Mouse (Mus musculus) MEL (cell line): Measurements from ENCODE around the gene Ruvbl2. TPM values are rescaled to one million over a fixed set of nuclear protein-coding genes. Genes with fewer than 3 reads are reported as not detected.
A peak's percentile ranks its signal among the peaks of the same experiment; 100 is the strongest.

Source experiments
- DNase-seq: peaks from one replicate; pipeline ENCODE4 v3.0.0; 2011; ENCODE audit warnings: low read depth, low spot score
- H3K27ac ChIP-seq: 2 replicates; pipeline ENCODE4 v1.5.1; 2012; ENCODE audit warnings: low read depth, mild to moderate bottlenecking, control low read depth, low read length, moderate library complexity; ENCODE audit not compliant: control insufficient read depth
- H3K27me3 ChIP-seq, 2 experiments: fragments of 150-350 bp in 1 of 2; sonication (generic) in 1 of 2; 2 replicates each; pipeline ENCODE4 v1.6.1; 2012; ENCODE audit warnings: low read length in 2 of 2, mild to moderate bottlenecking in 2 of 2, improper control_type of control experiment in 1 of 2, moderate library complexity in 1 of 2; ENCODE audit not compliant: insufficient read depth in 2 of 2, control insufficient read depth in 1 of 2
- H3K36me3 ChIP-seq, 2 experiments: 2 replicates each; pipeline ENCODE4 v1.6.1; 2012 to 2014; ENCODE audit warnings: low read length in 2 of 2, improper control_type of control experiment in 1 of 2, inconsistent platforms in 1 of 2, mild to moderate bottlenecking in 1 of 2; ENCODE audit not compliant: insufficient read depth in 2 of 2, control insufficient read depth in 1 of 2
- H3K4me1 ChIP-seq, 2 experiments: fragments of 150-350 bp in 1 of 2; sonication (generic) in 1 of 2; 2 replicates each; pipeline ENCODE4 v1.6.1; 2012; ENCODE audit warnings: low read length in 2 of 2, improper control_type of control experiment in 1 of 2, mild to moderate bottlenecking in 1 of 2; ENCODE audit not compliant: insufficient read depth in 2 of 2, control insufficient read depth in 1 of 2
- H3K4me3 ChIP-seq, 2 experiments: fragments of 150-350 bp in 1 of 2; sonication (generic) in 1 of 2; 2 replicates each; pipeline ENCODE4 v1.5.1; 2012; ENCODE audit warnings: low read depth in 2 of 2, low read length in 2 of 2, mild to moderate bottlenecking in 2 of 2, moderate library complexity in 2 of 2, control low read depth in 1 of 2, improper control_type of control experiment in 1 of 2; ENCODE audit not compliant: control insufficient read depth in 1 of 2, insufficient read depth in 1 of 2
- H3K79me2 ChIP-seq: 2 replicates; pipeline ENCODE4 v1.6.1; 2012; ENCODE audit warnings: mild to moderate bottlenecking, low read length, moderate library complexity; ENCODE audit not compliant: control insufficient read depth, poor library complexity, insufficient read depth
- H3K9ac ChIP-seq: 2 replicates; pipeline ENCODE4 v1.6.1; 2012; ENCODE audit warnings: low read depth, mild to moderate bottlenecking, control low read depth, low read length, moderate library complexity; ENCODE audit not compliant: control insufficient read depth, poor library complexity, severe bottlenecking
- H3K9me3 ChIP-seq: fragments of 150-350 bp; sonication (generic); replicated peaks from 2 replicates; pipeline ENCODE4 v1.6.1; 2012; ENCODE audit warnings: mild to moderate bottlenecking, low read length, improper control_type of control experiment, moderate library complexity; ENCODE audit not compliant: insufficient read depth
- CHD2 ChIP-seq: IDR thresholded peaks from 2 replicates; pipeline ENCODE4 v1.6.1; 2011; ENCODE audit warnings: low read length, improper control_type of control experiment
- E2F4 ChIP-seq: IDR thresholded peaks from 2 replicates; pipeline ENCODE4 v1.6.1; 2011; ENCODE audit warnings: low read depth, low read length, improper control_type of control experiment, borderline replicate concordance
- ELF1 ChIP-seq: IDR thresholded peaks from 2 replicates; pipeline ENCODE4 v1.6.1; 2014; ENCODE audit warnings: low read depth, mild to moderate bottlenecking, inconsistent platforms, low read length, improper control_type of control experiment, moderate library complexity
- ETS1 ChIP-seq: IDR thresholded peaks from 2 replicates; pipeline ENCODE4 v1.6.1; 2012; ENCODE audit warnings: low read depth, mild to moderate bottlenecking, inconsistent platforms, low read length, improper control_type of control experiment, moderate library complexity
- HCFC1 ChIP-seq: IDR thresholded peaks from 2 replicates; pipeline ENCODE4 v1.6.1; 2012; ENCODE audit warnings: low read depth, mild to moderate bottlenecking, inconsistent platforms, low read length, improper control_type of control experiment, moderate library complexity
- KAT2A ChIP-seq: conservative IDR thresholded peaks from 2 replicates; pipeline ENCODE4 v1.6.1; 2012; ENCODE audit warnings: low read depth, low read length, improper control_type of control experiment, inconsistent platforms
- MAFK ChIP-seq: IDR thresholded peaks from 2 replicates; pipeline ENCODE4 v1.6.1; 2011; ENCODE audit warnings: low read depth, mild to moderate bottlenecking, low read length, improper control_type of control experiment, borderline replicate concordance
- MAX ChIP-seq: IDR thresholded peaks from 2 replicates; pipeline ENCODE4 v1.6.1; 2011; ENCODE audit warnings: low read length, improper control_type of control experiment
- MXI1 ChIP-seq: IDR thresholded peaks from 2 replicates; pipeline ENCODE4 v1.6.1; 2011; ENCODE audit warnings: mild to moderate bottlenecking, low read depth, low read length, improper control_type of control experiment
- NELFE ChIP-seq: IDR thresholded peaks from 2 replicates; pipeline ENCODE4 v1.6.1; 2011; ENCODE audit warnings: low read depth, low read length, improper control_type of control experiment
- NRF1 ChIP-seq: IDR thresholded peaks from 2 replicates; pipeline ENCODE4 v1.6.1; 2014; ENCODE audit warnings: low read depth, mild to moderate bottlenecking, inconsistent platforms, low read length, improper control_type of control experiment, moderate library complexity; ENCODE audit not compliant: poor library complexity, insufficient read depth, severe bottlenecking
- POLR2A ChIP-seq, 2 experiments: IDR thresholded peaks; 2 replicates each; pipeline ENCODE4 v1.6.1; 2011 to 2012; ENCODE audit warnings: low read length in 2 of 2, mild to moderate bottlenecking in 2 of 2, control low read depth in 1 of 2, improper control_type of control experiment in 1 of 2, low read depth in 1 of 2, moderate library complexity in 1 of 2; ENCODE audit not compliant: control insufficient read depth in 1 of 2, insufficient read depth in 1 of 2, poor library complexity in 1 of 2
- POLR2AphosphoS5 ChIP-seq: IDR thresholded peaks from 2 replicates; pipeline ENCODE4 v1.6.1; 2012; ENCODE audit warnings: low read depth, borderline replicate concordance, mild to moderate bottlenecking, inconsistent platforms, low read length, moderate library complexity, mixed read lengths
- RCOR1 ChIP-seq: IDR thresholded peaks from 2 replicates; pipeline ENCODE4 v1.6.1; 2012; ENCODE audit warnings: low read depth, mild to moderate bottlenecking, inconsistent platforms, low read length, improper control_type of control experiment
- SIN3A ChIP-seq: IDR thresholded peaks from 2 replicates; pipeline ENCODE4 v1.6.1; 2012; ENCODE audit warnings: low read length, improper control_type of control experiment, inconsistent platforms
- SMC3 ChIP-seq: IDR thresholded peaks from 2 replicates; pipeline ENCODE4 v1.6.1; 2011; ENCODE audit warnings: low read depth, low read length, improper control_type of control experiment
- TAL1 ChIP-seq: IDR thresholded peaks from 2 replicates; pipeline ENCODE4 v1.6.1; 2012; ENCODE audit warnings: mild to moderate bottlenecking, inconsistent platforms, low read length, moderate library complexity, mixed read lengths
- TBP ChIP-seq: IDR thresholded peaks from 2 replicates; pipeline ENCODE4 v1.8.0; 2011; ENCODE audit warnings: low read depth, low read length, improper control_type of control experiment
- TCF12 ChIP-seq: IDR thresholded peaks from 2 replicates; pipeline ENCODE4 v1.6.1; 2014; ENCODE audit warnings: low read depth, mild to moderate bottlenecking, inconsistent platforms, low read length, improper control_type of control experiment, moderate library complexity
- UBTF ChIP-seq: IDR thresholded peaks from 2 replicates; pipeline ENCODE4 v1.6.1; 2012; ENCODE audit warnings: low read depth, mild to moderate bottlenecking, inconsistent platforms, low read length, improper control_type of control experiment, moderate library complexity, borderline replicate concordance; ENCODE audit not compliant: insufficient read depth
- USF1 ChIP-seq: IDR thresholded peaks from 2 replicates; pipeline ENCODE4 v1.6.1; 2014; ENCODE audit warnings: low read depth, mild to moderate bottlenecking, inconsistent platforms, low read length, improper control_type of control experiment, moderate library complexity
- USF2 ChIP-seq, 2 experiments: IDR thresholded peaks; 2 replicates each; pipeline ENCODE4 v1.6.1; 2011 to 2012; ENCODE audit warnings: improper control_type of control experiment in 2 of 2, low read length in 2 of 2, borderline replicate concordance in 1 of 2, inconsistent platforms in 1 of 2, low read depth in 1 of 2, mild to moderate bottlenecking in 1 of 2; ENCODE audit not compliant: insufficient read depth in 1 of 2
- ZKSCAN1 ChIP-seq: IDR thresholded peaks from 2 replicates; pipeline ENCODE4 v1.6.1; 2012; ENCODE audit warnings: low read depth, mild to moderate bottlenecking, inconsistent platforms, low read length, improper control_type of control experiment, moderate library complexity
- ZMIZ1 ChIP-seq: IDR thresholded peaks from 2 replicates; pipeline ENCODE4 v1.6.1; 2012; ENCODE audit warnings: low read depth, mild to moderate bottlenecking, inconsistent platforms, low read length, improper control_type of control experiment, moderate library complexity
- ZNF384 ChIP-seq: IDR thresholded peaks from 2 replicates; pipeline ENCODE4 v1.6.1; 2012; ENCODE audit warnings: low read depth, mild to moderate bottlenecking, inconsistent platforms, low read length, improper control_type of control experiment
- polyA plus RNA-seq, 2 experiments: library from polyadenylated mRNA; stranded (reverse) in 1 of 2; unstranded in 1 of 2; fragments of >175 nt in 1 of 2; fragments of >200 nt in 1 of 2; gene quantifications; 2 replicates each; pipeline versions ENCODE4 v1.2.1 to v1.2.4; 2012; ENCODE audit warnings: low replicate concordance in 2 of 2, low read depth in 1 of 2; ENCODE audit not compliant: insufficient read length in 2 of 2, insufficient read depth in 1 of 2, missing spikeins in 1 of 2
- total RNA-seq: library from RNA; depleted of rRNA; stranded (reverse); fragments of 300-350 nt; gene quantifications from 2 replicates; pipeline ENCODE4 v1.2.3, GENCODE M21; 2012

Ruvbl2 gene
- total and polyA plus RNA-seq, 3 experiments, result 434 to 758 TPM; not detected in 1

- H3K9ac ChIP-seq, result no peak overlapping the region
- H3K36me3 ChIP-seq, result no peaks in the 10 kb centered on the region
- H3K4me3 ChIP-seq, result no peak overlapping the region
- peaks cover 0 to 3% of the 10 kb centered on the region in 2 experiments; a peak in 1 of 4 replicates for H3K4me1 ChIP-seq
- H3K27me3 ChIP-seq, result no peaks in the 10 kb centered on the region; a peak in 1 of 4 replicates
- no peak for DNase-seq
- H3K79me2 ChIP-seq, result no peaks in the 10 kb centered on the region
- TF ChIP-seq SMC3, result no peak
- no peak for TF ChIP-seq ELF1
- no peak for TF ChIP-seq ZKSCAN1
- TF ChIP-seq TCF12, result no peak
- TF ChIP-seq POLR2A (IDR thresholded peaks at IDR 0.05; ENCODE audit: control insufficient read depth in 1 of 2, insufficient read depth in 1 of 2, low read depth in 1 of 2, low read length in 2 of 2, poor library complexity in 1 of 2), result no peak
- no peak for TF ChIP-seq USF1
- no peak for TF ChIP-seq MAFK
- TF ChIP-seq TBP, result no peak
- TF ChIP-seq ETS1, result no peak
- TF ChIP-seq TAL1, result no peak
- no peak for TF ChIP-seq MAX
- TF ChIP-seq RCOR1, result no peak
- no peak for TF ChIP-seq SIN3A
- no peak overlapping the region for H3K27ac ChIP-seq
- H3K9me3 ChIP-seq, result no peaks in the 10 kb centered on the region
Observed at GRCm38 (mm10) chr7:45406157-45407156, 31.4 kb downstream of the Ruvbl2 start.

- Histone ChIP-seq H3K4me3 (peak within 1 kb of the TSS; percentile 46 to 48), H3K4me1 (peaks cover 0 to 3% of the 10 kb centered on the region in 2 experiments; a peak in 1 of 4 replicates), H3K9ac (peak within 1 kb of the TSS; percentile 57), H3K79me2 (no peaks in the 10 kb centered on the region), H3K27ac (peak within 1 kb of the TSS; percentile 12; the same call in 1 of the 2 replicates), H3K9me3 (no peaks in the 10 kb centered on the region), H3K27me3 (no peaks in the 10 kb centered on the region; a peak in 1 of 4 replicates), H3K36me3 (no peaks in the 10 kb centered on the region)
- DNase-seq, result peak; percentile 75
- TF ChIP-seq CHD2 (no peak), NELFE (peak; percentile 45; the same call in 1 of the 2 replicates), ZKSCAN1 (no peak), USF2 (IDR thresholded peaks at IDR 0.05; ENCODE audit: borderline replicate concordance in 1 of 2, insufficient read depth in 1 of 2, low read depth in 1 of 2, low read length in 2 of 2) (no peak), NRF1 (0 out of 2 replicates have a peak, but pooled peaks have one; percentile 10), HCFC1 (0 out of 2 replicates have a peak, but pooled peaks have one; percentile 50), E2F4 (no peak), KAT2A (no peak), ZMIZ1 (0 out of 2 replicates have a peak, but pooled peaks have one; percentile 36), POLR2A (IDR thresholded peaks at IDR 0.05; ENCODE audit: control insufficient read depth in 1 of 2, insufficient read depth in 1 of 2, low read depth in 1 of 2, low read length in 2 of 2, poor library complexity in 1 of 2) (peak in 1 of 2 experiments; percentile 50; a peak in 1 of 4 replicates), ETS1 (no peak), ZNF384 (no peak), MXI1 (0 out of 2 replicates have a peak, but pooled peaks have one; percentile 33), POLR2AphosphoS5 (no peak), UBTF (no peak)
Observed at GRCm38 (mm10) chr7:45405091-45406075, 32.5 kb downstream of the Ruvbl2 start, which contains the start of gene Kcna7. Gene Kcna7, plus strand, starts transcription at chr7:45405653.
